Mouse (Mus musculus) intestine, embryonic 14.5 days (tissue): ENCODE data around the gene Frmd4b. TPM values are rescaled to one million over a fixed set of nuclear protein-coding genes. Genes with fewer than 3 reads are reported as not detected.

ENCODE experiments used
- polyA plus RNA-seq: library from polyadenylated mRNA; unstranded; fragments of >200 nt; fragmentation: Nextera tagmentation; extraction: Ambion mirVana; gene quantifications from 2 replicates; pipeline ENCODE4 v1.2.1, GENCODE M21; 2014

Frmd4b gene
- polyA plus RNA-seq, 1 experiment from 2014 or later = 17.1 TPM

Other genes with a start within 250 kb of the Frmd4b start
- gene Mitf, start 189.5 kb upstream of the Frmd4b start, polyA plus RNA-seq = 1.3 and 1.4 TPM in 2 replicates